Mouse (Mus musculus) liver, postnatal 0 days (tissue): ENCODE data around the gene Vasp. TPM values are rescaled to one million over a fixed set of nuclear protein-coding genes. Genes with fewer than 3 reads are reported as not detected.

Experiments
- ATAC-seq: fragments of 200-750 bp; cut with Nextera tagmentation; 2 replicates; pipeline ENCODE4 v1.8.0; 2017; ENCODE audit warnings: mild to moderate bottlenecking, moderate library complexity
- DNase-seq: peaks from one replicate; pipeline ENCODE4 v3.0.0-alpha.2; 2016
- H3K27ac ChIP-seq: fragments of 300-500 bp; sonication (generic); 2 replicates; pipeline ENCODE4 v1.5.1; 2014; ENCODE audit warnings: antibody characterized with exemption, moderate library complexity, mild to moderate bottlenecking, low read depth
- H3K27me3 ChIP-seq: fragments of 300-500 bp; sonication (generic); 2 replicates; pipeline ENCODE4 v1.6.1; 2014; ENCODE audit warnings: low read length, control low read depth, mixed read lengths; ENCODE audit not compliant: insufficient read depth
- H3K36me3 ChIP-seq: fragments of 300-500 bp; sonication (generic); replicated peaks from 2 replicates; pipeline ENCODE4 v1.6.1; 2014; ENCODE audit warnings: mild to moderate bottlenecking, control low read depth, low read length, moderate library complexity, mixed read lengths; ENCODE audit not compliant: insufficient read depth
- H3K4me1 ChIP-seq: fragments of 300-500 bp; sonication (generic); 2 replicates; pipeline ENCODE4 v1.6.1; 2014; ENCODE audit warnings: antibody characterized with exemption, mild to moderate bottlenecking, control low read depth; ENCODE audit not compliant: insufficient read depth
- H3K4me2 ChIP-seq: fragments of 300-500 bp; sonication (generic); 2 replicates; pipeline ENCODE4 v1.6.1; 2014; ENCODE audit warnings: low read depth, mild to moderate bottlenecking, low read length, moderate library complexity, mixed read lengths
- H3K4me3 ChIP-seq: fragments of 300-500 bp; sonication (generic); 2 replicates; pipeline ENCODE4 v1.5.1; 2014; ENCODE audit warnings: low read depth, low read length
- H3K9ac ChIP-seq: fragments of 300-500 bp; sonication (generic); replicated peaks from 2 replicates; pipeline ENCODE4 v1.6.1; 2014; ENCODE audit warnings: mild to moderate bottlenecking, moderate library complexity
- H3K9me3 ChIP-seq: fragments of 300-500 bp; sonication (generic); 2 replicates; pipeline ENCODE4 v1.6.1; 2016; ENCODE audit warnings: mild to moderate bottlenecking, control low read depth, low read length, mixed read lengths
- CTCF ChIP-seq: sonication (generic); IDR thresholded peaks from 2 replicates; pipeline ENCODE4 v1.5.1; 2016; ENCODE audit warnings: antibody characterized with exemption, low read depth
- EP300 ChIP-seq: IDR thresholded peaks from 2 replicates; pipeline ENCODE4 v1.6.1; 2016; ENCODE audit warnings: antibody characterized with exemption, low read depth, mild to moderate bottlenecking
- WGBS: fragments of 180-500 bp; shearing (Covaris S2); extraction: QIAGEN DNeasy Blood & Tissue Kit; methylation state at CpG from one replicate; pipeline ENCODE4 v1.1.7; 2014; ENCODE audit not compliant: insufficient replicate concordance; 5-methylcytosine and 5-hydroxymethylcytosine counted together
- polyA plus RNA-seq: library from polyadenylated mRNA; unstranded; fragments of >200 nt; fragmentation: Nextera tagmentation; extraction: Ambion mirVana; gene quantifications from 2 replicates; pipeline ENCODE4 v1.2.1, GENCODE M21; 2015

Gene Vasp
- polyA plus RNA-seq, 1 experiment from 2014 or later = 36.2 TPM

DNA sequence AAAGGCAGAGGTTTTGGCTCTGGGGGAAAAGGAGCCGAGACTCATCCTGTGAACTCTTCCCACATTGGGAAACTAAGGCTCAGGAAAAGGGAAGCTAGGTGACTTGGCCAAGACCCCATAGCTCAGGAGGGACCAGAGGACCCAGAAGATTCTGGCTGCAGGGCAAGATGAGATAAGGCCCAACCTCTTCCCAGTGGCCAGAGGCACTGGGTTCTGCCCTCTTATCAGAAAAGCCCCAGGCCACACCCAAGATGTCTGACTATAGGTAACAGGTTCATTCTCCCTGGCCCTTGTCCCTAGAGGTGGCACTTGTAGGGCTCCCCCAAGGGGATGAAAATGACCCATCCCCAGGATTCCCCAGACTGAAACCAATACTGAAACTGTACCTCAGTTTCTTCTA is 24.8 kb downstream of the Vasp start:
- no peaks in the 10 kb centered on the region for H3K9me3 ChIP-seq
- H3K36me3 ChIP-seq = peaks cover 18% of the 10 kb centered on the region
- no peak overlapping the region for H3K4me3 ChIP-seq
- no peak overlapping the region for H3K27ac ChIP-seq
- H3K9ac ChIP-seq = no peak overlapping the region
- peaks cover 8% of the 10 kb centered on the region for H3K4me1 ChIP-seq
- no peak for TF ChIP-seq CTCF
- no peak for TF ChIP-seq EP300
- H3K27me3 ChIP-seq = no peaks in the 10 kb centered on the region
- 74% methylated on average over 1 of the region's 1 CpGs for WGBS
- DNase-seq = no peak
- peak overlapping the region; percentile 27 for H3K4me2 ChIP-seq
- 0 out of 2 replicates have a peak, but pooled peaks have one; percentile 36 for ATAC-seq

DNA sequence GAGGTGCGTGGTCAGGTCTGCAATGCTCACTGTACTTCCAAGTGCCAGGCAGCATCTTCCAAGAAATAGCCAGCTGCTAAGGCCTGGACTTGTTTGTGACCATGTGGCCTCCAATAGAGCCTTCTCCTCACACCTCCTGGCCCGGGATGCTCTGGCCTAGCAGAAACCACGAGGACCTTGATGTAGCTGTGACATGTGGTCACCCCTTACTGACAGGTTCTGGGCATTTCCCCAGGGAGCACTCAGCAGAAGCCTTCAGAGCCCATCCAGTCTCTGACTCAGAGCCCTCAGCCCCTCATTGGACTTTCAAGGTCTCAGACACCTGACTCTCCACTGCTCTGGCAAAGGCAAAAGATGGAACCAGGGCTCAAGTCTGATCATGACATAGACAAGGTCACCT is 26.5 kb downstream of the Vasp start:
- Histone ChIP-seq H3K4me3 (no peak overlapping the region), H3K4me2 (no peak overlapping the region), H3K4me1 (peaks cover 15% of the 10 kb centered on the region), H3K36me3 (peaks cover 18% of the 10 kb centered on the region), H3K27ac (no peak overlapping the region), H3K9me3 (no peaks in the 10 kb centered on the region), H3K27me3 (no peaks in the 10 kb centered on the region), H3K9ac (no peak overlapping the region)
- TF ChIP-seq CTCF (no peak), EP300 (no peak)
- ATAC-seq = no peak
- no peak for DNase-seq
- WGBS = 88% methylated on average over 3 of the region's 3 CpGs

DNA sequence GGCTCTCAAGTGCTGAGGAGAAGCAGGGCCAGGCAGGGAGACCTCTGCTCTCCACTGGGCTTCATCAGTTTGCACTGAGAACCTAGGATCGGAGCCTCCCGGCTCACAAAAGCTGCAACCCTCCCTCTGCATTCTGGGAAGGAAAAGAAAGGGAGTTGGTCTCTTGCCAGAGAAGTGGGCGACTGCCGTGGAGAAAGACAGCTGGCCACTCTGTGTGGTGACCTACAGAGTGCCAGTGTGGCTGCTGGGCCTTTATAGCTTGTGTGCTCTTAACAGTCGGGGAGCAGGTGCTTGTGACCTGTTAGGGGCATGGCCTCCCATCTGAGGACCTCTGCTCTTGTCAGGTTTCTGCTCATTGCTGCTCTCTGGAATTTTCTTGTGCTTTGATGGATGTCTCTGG is 27.8 kb downstream of the Vasp start:
- no peak overlapping the region for H3K4me3 ChIP-seq
- DNase-seq (no peak), ATAC-seq (no peak)
- peaks cover 15% of the 10 kb centered on the region for H3K4me1 ChIP-seq
- H3K4me2 ChIP-seq = no peak overlapping the region
- no peaks in the 10 kb centered on the region for H3K27me3 ChIP-seq
- WGBS = 68% methylated on average over 5 of the region's 5 CpGs
- no peaks in the 10 kb centered on the region for H3K9me3 ChIP-seq
- TF ChIP-seq CTCF = no peak
- TF ChIP-seq EP300 = no peak
- peaks cover 18% of the 10 kb centered on the region for H3K36me3 ChIP-seq
- H3K27ac ChIP-seq = no peak overlapping the region
- H3K9ac ChIP-seq = no peak overlapping the region

DNA sequence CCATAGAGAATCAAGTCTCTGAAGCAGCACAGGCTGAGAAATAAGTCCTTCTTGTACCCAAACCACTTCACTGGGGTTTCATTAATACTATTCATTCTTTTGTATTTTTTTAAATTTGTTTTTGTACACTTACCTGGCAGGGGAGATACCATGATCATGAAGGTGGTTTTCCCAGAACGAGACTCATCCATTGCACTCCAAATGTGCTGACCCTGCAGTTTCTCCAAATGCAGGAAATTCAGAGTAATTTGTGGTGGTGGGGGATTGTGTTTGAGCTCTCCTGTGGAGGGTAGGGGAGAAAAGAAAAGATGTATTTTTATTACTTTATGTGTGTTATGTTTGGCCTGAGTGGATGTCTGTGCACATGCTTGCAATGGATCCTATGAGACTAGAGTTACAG is 29.6 kb downstream of the Vasp start:
- Histone ChIP-seq H3K9me3 (no peaks in the 10 kb centered on the region), H3K27me3 (no peaks in the 10 kb centered on the region), H3K9ac (no peak overlapping the region), H3K4me2 (no peak overlapping the region), H3K36me3 (peaks cover 18% of the 10 kb centered on the region), H3K4me1 (peaks cover 10% of the 10 kb centered on the region), H3K4me3 (no peak overlapping the region), H3K27ac (no peak overlapping the region)
- WGBS = 90% methylated on average over 1 of the region's 1 CpGs
- DNase-seq (no peak), ATAC-seq (no peak)
- no peak for TF ChIP-seq CTCF

DNA sequence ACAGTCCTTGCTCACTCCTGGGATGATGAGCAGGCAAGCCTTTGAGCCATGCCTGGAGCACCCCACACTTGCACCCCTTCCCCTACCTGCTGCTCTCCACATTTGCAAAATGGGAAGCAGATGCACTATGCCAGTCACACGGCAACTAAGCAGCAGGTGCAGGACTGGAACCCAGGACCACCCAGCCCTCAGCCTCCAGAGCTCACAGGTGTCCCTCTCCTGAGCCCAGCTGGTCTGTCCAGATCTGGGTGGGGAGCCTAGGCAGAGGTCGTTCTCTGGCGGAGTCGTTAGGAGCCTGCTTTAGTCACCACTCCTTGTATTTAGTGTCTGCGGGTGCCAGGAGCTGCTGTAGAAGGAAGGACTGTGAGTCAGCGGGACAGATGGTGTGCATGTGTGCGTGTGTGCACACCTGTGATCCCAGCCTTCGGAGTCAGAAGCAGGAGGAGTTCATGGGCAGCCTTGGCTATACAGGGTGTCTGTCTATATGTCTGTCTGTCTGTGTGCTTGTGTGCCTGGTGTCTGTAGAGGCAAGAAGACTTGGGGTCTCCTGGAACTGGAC is 30.6 kb downstream of the Vasp start:
- H3K27ac ChIP-seq = no peak overlapping the region
- TF ChIP-seq CTCF = no peak
- no peak for TF ChIP-seq EP300
- H3K9me3 ChIP-seq = no peaks in the 10 kb centered on the region
- no peak for DNase-seq
- no peak overlapping the region for H3K9ac ChIP-seq
- H3K4me3 ChIP-seq = no peak overlapping the region
- 91% methylated on average over 8 of the region's 8 CpGs for WGBS
- no peak overlapping the region for H3K4me2 ChIP-seq
- peaks cover 7% of the 10 kb centered on the region for H3K4me1 ChIP-seq
- no peak for ATAC-seq
- no peaks in the 10 kb centered on the region for H3K27me3 ChIP-seq
- H3K36me3 ChIP-seq = peaks cover 13% of the 10 kb centered on the region

DNA sequence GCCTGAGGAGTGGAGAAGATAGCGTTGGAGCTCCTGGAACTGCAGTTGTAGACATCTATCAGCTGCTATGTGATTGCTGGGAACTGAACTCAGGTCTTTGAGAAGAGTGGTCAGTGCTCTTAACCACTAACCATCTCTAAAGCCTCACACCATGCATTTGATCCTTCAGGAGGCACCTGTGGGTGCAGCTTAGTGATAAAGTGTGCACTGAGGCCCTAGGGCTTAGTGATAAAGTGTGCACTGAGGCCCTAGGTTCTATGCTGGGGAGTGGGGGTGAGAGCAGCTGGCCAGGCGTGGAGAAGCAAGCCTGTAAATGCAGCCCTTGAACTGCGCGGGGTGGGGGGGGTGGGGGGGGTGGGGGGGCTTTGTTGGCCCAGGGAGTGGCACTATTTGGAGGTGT is 31.6 kb downstream of the Vasp start:
- peak overlapping the region; percentile 40; the same call in 1 of the 2 replicates for H3K4me2 ChIP-seq

More for the DNA sequence above, 31.6 kb downstream of the Vasp start:
- peaks cover 10% of the 10 kb centered on the region for H3K4me1 ChIP-seq
- TF ChIP-seq EP300 (no peak), CTCF (no peak)
- no peaks in the 10 kb centered on the region for H3K27me3 ChIP-seq
- H3K4me3 ChIP-seq = no peak overlapping the region
- H3K9me3 ChIP-seq = no peaks in the 10 kb centered on the region
- DNase-seq = no peak
- WGBS = 42% methylated on average over 2 of the region's 4 CpGs
- peak; percentile 79 for ATAC-seq
- peaks cover 4% of the 10 kb centered on the region; the same call in 1 of the 2 replicates for H3K36me3 ChIP-seq
- no peak overlapping the region for H3K9ac ChIP-seq
- H3K27ac ChIP-seq = no peak overlapping the region
